Mouse (Mus musculus): ENCODE data around the gene Folr2. TPM values are rescaled to one million over a fixed set of nuclear protein-coding genes. Genes with fewer than 3 reads are reported as not detected.
A peak's percentile ranks its signal among the peaks of the same experiment; 100 is the strongest.

The Folr2 gene
- polyA plus RNA-seq, 1 experiment from 2014 or later: not detected

DNA sequence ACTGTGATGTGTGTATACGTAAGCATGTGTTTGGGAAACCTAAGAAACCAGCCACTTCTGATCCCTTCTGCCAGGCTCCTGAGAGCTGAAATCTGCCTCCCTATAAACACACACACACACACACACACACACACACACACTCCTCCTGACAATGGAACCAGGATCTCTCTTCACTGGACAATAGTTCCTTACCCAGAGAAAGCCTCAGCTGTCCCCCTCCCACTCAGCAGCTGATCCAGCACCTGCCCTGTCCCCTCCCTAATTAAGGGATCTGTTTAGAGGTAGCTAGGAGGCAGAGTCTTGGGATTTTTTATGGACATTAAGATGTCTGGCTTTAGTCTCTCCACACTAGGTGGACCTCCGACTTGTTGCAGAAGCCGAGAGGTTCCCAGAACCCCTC is 22.1 kb downstream of the Folr2 start:
- 61% methylated on average over 3 of the region's 3 CpGs for WGBS

DNA sequence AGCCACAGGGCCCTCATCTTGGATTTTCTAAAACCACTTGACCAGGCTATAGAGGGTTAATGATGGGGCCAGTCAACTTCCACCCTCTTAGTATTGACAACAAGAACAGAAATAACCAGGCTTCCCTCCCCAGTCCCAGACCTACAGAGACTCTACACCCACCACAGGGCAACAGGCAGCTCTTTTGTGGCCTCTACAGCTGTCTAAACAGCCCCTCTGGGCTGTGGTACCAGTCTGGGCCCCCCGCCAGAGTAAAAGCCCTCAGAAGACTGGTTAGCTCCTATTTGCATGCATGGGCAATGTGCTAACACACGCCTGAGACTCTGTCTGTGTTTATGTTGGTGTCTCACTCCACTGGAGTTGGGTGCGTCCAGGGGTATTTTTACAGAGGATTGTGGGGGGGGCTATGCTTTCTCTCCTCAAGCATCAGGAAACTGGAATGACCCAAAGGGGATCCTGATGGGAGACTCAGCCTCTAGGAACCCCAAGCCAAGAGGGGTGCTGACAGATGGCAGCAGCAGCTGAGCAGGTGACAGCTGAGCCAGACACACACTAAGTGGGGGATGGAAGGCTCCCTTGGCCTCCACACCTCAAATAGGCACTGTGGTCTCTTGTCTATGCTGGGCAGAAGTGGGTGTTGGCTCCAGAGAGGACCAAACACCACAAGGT is 22.9 kb downstream of the Folr2 start:
- ATAC-seq (ENCODE audit: low read depth): peak; percentile 15; the same call in 1 of the 2 replicates
- 52% methylated on average over 3 of the region's 3 CpGs for WGBS
- H3K4me1 ChIP-seq (ENCODE audit: control insufficient read depth, insufficient read depth, low read length): peaks cover 21% of the 10 kb centered on the region
- no peaks in the 10 kb centered on the region for H3K36me3 ChIP-seq (ENCODE audit: control insufficient read depth, insufficient read depth, low read length)
- no peak overlapping the region for H3K9ac ChIP-seq (replicated peaks; ENCODE audit: low read depth, low read length)
- no peak overlapping the region for H3K4me2 ChIP-seq (ENCODE audit: low read depth, low read length)
- no peak overlapping the region for H3K27ac ChIP-seq (ENCODE audit: low read depth, low read length)
- peaks cover 3% of the 10 kb centered on the region; the same call in 1 of the 2 replicates for H3K27me3 ChIP-seq (ENCODE audit: control insufficient read depth, insufficient read depth, low read length)
- H3K4me3 ChIP-seq (ENCODE audit: low read depth, low read length): no peak overlapping the region
- H3K9me3 ChIP-seq (ENCODE audit: control insufficient read depth, low read length): no peaks in the 10 kb centered on the region

More for the DNA sequence above, 22.1 kb downstream of the Folr2 start:
- ATAC-seq (ENCODE audit: low read depth): no peak
- Histone ChIP-seq H3K27ac (ENCODE audit: low read depth, low read length) (no peak overlapping the region), H3K9me3 (ENCODE audit: control insufficient read depth, low read length) (no peaks in the 10 kb centered on the region), H3K4me1 (ENCODE audit: control insufficient read depth, insufficient read depth, low read length) (peaks cover 21% of the 10 kb centered on the region), H3K36me3 (ENCODE audit: control insufficient read depth, insufficient read depth, low read length) (no peaks in the 10 kb centered on the region), H3K4me3 (ENCODE audit: low read depth, low read length) (no peak overlapping the region), H3K9ac (replicated peaks; ENCODE audit: low read depth, low read length) (no peak overlapping the region), H3K4me2 (ENCODE audit: low read depth, low read length) (no peak overlapping the region; the same call in 1 of the 2 replicates), H3K27me3 (ENCODE audit: control insufficient read depth, insufficient read depth, low read length) (peaks cover 3% of the 10 kb centered on the region; the same call in 1 of the 2 replicates)

DNA sequence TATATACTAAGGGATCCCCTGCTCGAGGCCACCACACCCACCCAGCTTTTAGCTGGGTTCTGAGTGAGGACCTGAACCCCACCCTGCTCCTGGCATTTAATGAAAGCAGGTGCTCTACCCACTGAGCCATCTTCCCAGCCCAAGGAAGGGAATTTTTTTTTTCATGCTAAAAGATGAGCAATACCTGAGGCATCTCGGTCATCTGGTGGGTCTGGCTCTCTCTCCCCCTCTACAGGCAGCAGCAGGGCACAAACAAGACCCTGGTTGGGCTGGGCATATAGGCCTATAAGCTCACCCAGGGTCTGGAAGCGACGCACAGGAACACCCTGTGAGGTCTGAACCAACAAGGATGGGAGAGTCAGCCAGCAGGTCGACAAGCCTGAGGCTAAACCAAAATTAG is 23.6 kb downstream of the Folr2 start:
- H3K9ac ChIP-seq (replicated peaks; ENCODE audit: low read depth, low read length): no peak overlapping the region
- H3K36me3 ChIP-seq (ENCODE audit: control insufficient read depth, insufficient read depth, low read length): no peaks in the 10 kb centered on the region
- no peak for ATAC-seq (ENCODE audit: low read depth)
- no peaks in the 10 kb centered on the region for H3K9me3 ChIP-seq (ENCODE audit: control insufficient read depth, low read length)
- no peak overlapping the region for H3K4me3 ChIP-seq (ENCODE audit: low read depth, low read length)
- peaks cover 21% of the 10 kb centered on the region for H3K4me1 ChIP-seq (ENCODE audit: control insufficient read depth, insufficient read depth, low read length)
- 68% methylated on average over 5 of the region's 5 CpGs for WGBS
- no peak overlapping the region for H3K4me2 ChIP-seq (ENCODE audit: low read depth, low read length)
- peaks cover 3% of the 10 kb centered on the region; the same call in 1 of the 2 replicates for H3K27me3 ChIP-seq (ENCODE audit: control insufficient read depth, insufficient read depth, low read length)
- no peak overlapping the region for H3K27ac ChIP-seq (ENCODE audit: low read depth, low read length)

DNA sequence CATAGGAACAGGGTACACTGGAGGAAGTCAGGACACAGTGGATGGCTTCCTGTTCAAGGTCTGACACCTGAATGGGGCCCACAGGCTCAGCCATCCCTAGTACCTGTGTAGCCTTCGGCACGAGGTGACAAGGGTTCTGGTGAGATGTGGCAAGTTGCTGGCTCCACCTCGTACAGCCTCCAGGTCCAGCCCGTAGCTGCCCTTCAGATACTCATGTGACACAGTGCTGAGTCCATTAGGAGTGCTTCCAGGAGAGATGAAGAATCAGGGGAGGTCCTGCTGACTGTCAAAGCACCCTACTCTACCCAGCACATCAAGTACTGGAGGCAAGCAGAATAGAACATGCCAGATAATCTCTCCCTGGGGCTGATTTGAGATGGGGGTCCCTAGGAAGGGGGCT is 24.6 kb downstream of the Folr2 start:
- H3K9me3 ChIP-seq (ENCODE audit: control insufficient read depth, low read length): no peaks in the 10 kb centered on the region
- no peak overlapping the region for H3K4me2 ChIP-seq (ENCODE audit: low read depth, low read length)
- peaks cover 20% of the 10 kb centered on the region for H3K4me1 ChIP-seq (ENCODE audit: control insufficient read depth, insufficient read depth, low read length)
- H3K27ac ChIP-seq (ENCODE audit: low read depth, low read length): no peak overlapping the region
- ATAC-seq (ENCODE audit: low read depth): no peak
- peaks cover 3% of the 10 kb centered on the region; the same call in 1 of the 2 replicates for H3K27me3 ChIP-seq (ENCODE audit: control insufficient read depth, insufficient read depth, low read length)
- 96% methylated on average over 4 of the region's 4 CpGs for WGBS
- peaks cover 3% of the 10 kb centered on the region; the same call in 1 of the 2 replicates for H3K36me3 ChIP-seq (ENCODE audit: control insufficient read depth, insufficient read depth, low read length)
- no peak overlapping the region for H3K9ac ChIP-seq (replicated peaks; ENCODE audit: low read depth, low read length)
- H3K4me3 ChIP-seq (ENCODE audit: low read depth, low read length): no peak overlapping the region

DNA sequence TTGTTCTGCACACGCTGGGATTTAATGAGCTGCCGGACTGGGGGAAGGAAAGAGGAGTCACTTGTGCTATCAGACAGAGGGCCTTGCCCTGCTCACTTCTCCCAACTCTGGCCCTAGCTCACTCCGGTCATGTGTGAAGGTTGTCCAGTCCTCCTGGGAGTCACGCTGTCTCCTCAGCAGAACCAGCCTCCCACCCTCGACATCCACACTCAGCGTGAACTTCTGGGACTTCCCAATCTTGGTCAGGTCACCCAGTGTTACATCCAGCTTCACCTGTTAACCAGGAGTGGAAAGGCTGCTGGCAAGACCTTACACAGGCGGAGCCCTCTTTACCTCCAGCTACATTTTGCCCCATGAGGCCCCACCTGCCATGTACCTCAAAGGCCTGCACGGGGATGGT is 25.6 kb downstream of the Folr2 start:
- no peak for ATAC-seq (ENCODE audit: low read depth)
- H3K36me3 ChIP-seq (ENCODE audit: control insufficient read depth, insufficient read depth, low read length): peaks cover 3% of the 10 kb centered on the region; the same call in 1 of the 2 replicates
- H3K4me2 ChIP-seq (ENCODE audit: low read depth, low read length): no peak overlapping the region
- H3K9ac ChIP-seq (replicated peaks; ENCODE audit: low read depth, low read length): no peak overlapping the region
- 98% methylated on average over 8 of the region's 8 CpGs for WGBS
- H3K9me3 ChIP-seq (ENCODE audit: control insufficient read depth, low read length): no peaks in the 10 kb centered on the region
- H3K27me3 ChIP-seq (ENCODE audit: control insufficient read depth, insufficient read depth, low read length): no peaks in the 10 kb centered on the region
- peaks cover 12% of the 10 kb centered on the region for H3K4me1 ChIP-seq (ENCODE audit: control insufficient read depth, insufficient read depth, low read length)
- H3K27ac ChIP-seq (ENCODE audit: low read depth, low read length): no peak overlapping the region
- H3K4me3 ChIP-seq (ENCODE audit: low read depth, low read length): no peak overlapping the region

DNA sequence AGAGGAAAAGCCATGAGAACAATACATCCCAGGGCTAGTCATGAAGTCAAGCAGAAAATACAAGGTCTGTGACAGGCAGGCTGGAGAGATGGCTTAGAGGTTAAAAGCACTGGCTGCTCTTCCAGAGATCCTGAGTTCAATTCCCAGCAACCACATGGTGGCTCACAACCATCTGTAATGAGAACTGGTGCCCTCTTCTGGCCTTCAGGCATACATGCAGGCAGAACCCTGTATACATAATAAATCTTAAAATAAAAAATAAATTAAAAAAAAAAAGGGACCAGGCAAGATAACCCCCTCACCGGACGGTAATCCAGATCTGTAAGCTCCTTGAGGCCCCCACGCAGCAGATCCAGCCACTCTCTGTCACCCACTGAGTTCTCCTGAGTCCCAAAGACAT is 26.6 kb downstream of the Folr2 start:
- Histone ChIP-seq H3K36me3 (ENCODE audit: control insufficient read depth, insufficient read depth, low read length) (peaks cover 3% of the 10 kb centered on the region; the same call in 1 of the 2 replicates), H3K4me1 (ENCODE audit: control insufficient read depth, insufficient read depth, low read length) (peaks cover 10% of the 10 kb centered on the region; the same call in 1 of the 2 replicates), H3K27ac (ENCODE audit: low read depth, low read length) (no peak overlapping the region), H3K27me3 (ENCODE audit: control insufficient read depth, insufficient read depth, low read length) (no peaks in the 10 kb centered on the region), H3K4me2 (ENCODE audit: low read depth, low read length) (no peak overlapping the region), H3K4me3 (ENCODE audit: low read depth, low read length) (no peak overlapping the region), H3K9ac (replicated peaks; ENCODE audit: low read depth, low read length) (no peak overlapping the region), H3K9me3 (ENCODE audit: control insufficient read depth, low read length) (no peaks in the 10 kb centered on the region)
- ATAC-seq (ENCODE audit: low read depth): no peak
- WGBS: 97% methylated on average over 3 of the region's 3 CpGs

DNA sequence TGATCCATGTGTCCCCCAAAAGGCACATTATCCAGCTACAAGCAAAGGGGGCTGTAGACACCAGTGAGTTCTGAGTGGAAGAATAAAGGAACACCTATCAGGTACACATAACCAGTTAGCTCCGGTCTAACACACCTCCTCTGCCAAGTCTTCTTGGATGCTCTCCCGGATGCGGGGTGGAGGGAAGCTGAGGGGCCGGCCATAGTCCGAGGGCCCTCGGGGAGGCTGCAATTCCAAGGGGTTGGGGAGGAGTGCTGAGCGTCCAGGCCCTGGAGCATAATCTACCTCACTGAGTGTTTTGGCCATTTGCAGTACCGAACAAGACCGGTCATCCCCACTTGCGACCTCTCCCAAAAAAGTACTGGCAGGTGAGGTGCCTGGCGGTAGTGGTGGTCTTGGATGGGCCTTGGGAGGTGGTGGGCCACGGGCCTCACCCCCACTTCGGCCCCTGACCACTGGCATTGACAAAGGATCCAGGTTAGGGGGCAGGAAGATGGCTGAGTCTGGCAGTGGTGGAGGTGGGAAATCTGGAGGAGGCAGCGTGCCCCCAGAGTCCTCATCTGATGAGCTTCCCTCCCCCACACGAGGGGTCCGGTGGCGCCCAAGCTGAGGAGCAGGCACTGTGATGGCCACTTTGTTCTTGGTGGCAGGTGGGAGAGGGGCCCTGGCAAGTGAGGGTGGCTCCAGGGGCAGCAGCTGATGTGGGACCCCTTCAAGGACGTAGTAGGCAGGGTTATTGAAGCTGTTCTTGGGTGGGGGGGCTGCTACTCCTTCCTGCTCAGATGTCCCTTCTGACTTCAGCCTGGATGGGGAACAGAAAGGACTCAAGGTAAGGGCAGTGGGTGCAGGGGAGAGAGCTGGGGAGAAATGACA is 33.0 kb downstream of the Folr2 start:
- no peak for ATAC-seq (ENCODE audit: low read depth)
- WGBS: 90% methylated on average over 18 of the region's 18 CpGs
- Histone ChIP-seq H3K4me3 (ENCODE audit: low read depth, low read length) (no peak overlapping the region), H3K27ac (ENCODE audit: low read depth, low read length) (no peak overlapping the region), H3K9ac (replicated peaks; ENCODE audit: low read depth, low read length) (no peak overlapping the region), H3K27me3 (ENCODE audit: control insufficient read depth, insufficient read depth, low read length) (peaks cover 34% of the 10 kb centered on the region), H3K36me3 (ENCODE audit: control insufficient read depth, insufficient read depth, low read length) (peaks cover 3% of the 10 kb centered on the region; the same call in 1 of the 2 replicates), H3K4me1 (ENCODE audit: control insufficient read depth, insufficient read depth, low read length) (peaks cover 13% of the 10 kb centered on the region; the same call in 1 of the 2 replicates), H3K4me2 (ENCODE audit: low read depth, low read length) (no peak overlapping the region), H3K9me3 (ENCODE audit: control insufficient read depth, low read length) (no peaks in the 10 kb centered on the region)

DNA sequence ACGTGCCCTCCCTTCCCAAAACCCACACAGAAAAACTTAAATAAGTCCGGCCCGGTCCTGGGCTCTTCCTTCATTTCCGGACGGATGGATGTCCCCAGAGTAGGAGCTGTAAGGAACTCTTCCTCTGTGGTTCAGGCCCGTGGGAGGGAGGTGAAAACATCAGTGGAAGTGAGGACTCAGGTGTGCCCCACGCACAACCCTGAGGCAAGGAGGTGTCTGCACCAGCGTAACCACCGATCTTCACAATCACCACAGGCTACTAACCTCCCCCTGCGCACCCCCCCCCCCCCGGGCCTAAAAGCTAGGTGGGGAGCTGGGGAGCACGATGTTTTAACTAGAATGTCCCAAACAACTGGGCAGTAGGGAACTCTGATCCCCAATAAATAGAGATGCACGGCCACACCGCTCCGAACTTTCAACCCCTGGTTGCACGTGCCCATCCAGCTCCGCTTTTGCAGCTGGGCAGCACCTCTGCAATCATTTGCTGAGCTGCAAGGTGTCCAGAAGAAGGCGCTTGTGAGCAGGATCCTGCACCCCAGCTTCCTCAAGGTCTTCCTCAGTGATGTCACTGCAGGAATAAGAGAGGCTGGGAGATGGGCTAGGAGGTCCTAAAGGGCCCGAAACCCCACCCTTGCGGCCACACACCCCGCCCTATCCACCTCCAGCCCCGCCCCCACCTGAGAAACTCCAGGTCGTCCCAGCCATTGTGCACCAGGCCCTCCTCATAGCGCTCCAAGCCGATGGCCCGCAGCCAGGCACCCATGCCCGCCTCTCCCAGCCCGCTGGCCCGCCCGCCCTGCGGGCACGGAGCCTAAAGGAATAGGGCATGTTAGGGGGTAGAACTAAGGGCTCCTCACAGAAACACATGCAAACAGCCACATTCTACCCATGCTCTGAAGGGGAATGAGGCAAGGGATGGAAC is 33.9 kb downstream of the Folr2 start:
- Histone ChIP-seq H3K27ac (ENCODE audit: low read depth, low read length) (no peak overlapping the region), H3K9ac (replicated peaks; ENCODE audit: low read depth, low read length) (no peak overlapping the region), H3K4me3 (ENCODE audit: low read depth, low read length) (no peak overlapping the region), H3K36me3 (ENCODE audit: control insufficient read depth, insufficient read depth, low read length) (peaks cover 3% of the 10 kb centered on the region; the same call in 1 of the 2 replicates), H3K4me2 (ENCODE audit: low read depth, low read length) (no peak overlapping the region), H3K4me1 (ENCODE audit: control insufficient read depth, insufficient read depth, low read length) (peaks cover 13% of the 10 kb centered on the region; the same call in 1 of the 2 replicates), H3K27me3 (ENCODE audit: control insufficient read depth, insufficient read depth, low read length) (peaks cover 42% of the 10 kb centered on the region), H3K9me3 (ENCODE audit: control insufficient read depth, low read length) (no peaks in the 10 kb centered on the region)
- ATAC-seq (ENCODE audit: low read depth): peak; percentile 39; the same call in 1 of the 2 replicates
- 24% methylated on average over 32 of the region's 32 CpGs for WGBS

All from neural tube, embryonic 14.5 days (tissue).